Mouse (Mus musculus) stomach, postnatal 0 days (tissue): ENCODE measurements at regions not wholly inside any gene's neighbourhood (a gene's known extent, or its start where the extent isn't known, plus 50 kb on each side); places are given as distances from the start of the nearest gene placed in this dataset.

Experiments used
- CTCF ChIP-seq: IDR thresholded peaks from 2 replicates; pipeline ENCODE4 v1.5.1; 2016; ENCODE audit warnings: antibody characterized with exemption, low read depth, mild to moderate bottlenecking, moderate library complexity
- EP300 ChIP-seq: optimal IDR thresholded peaks from 2 replicates; pipeline ENCODE3; 2016; ENCODE audit warnings: antibody characterized with exemption

DNA sequence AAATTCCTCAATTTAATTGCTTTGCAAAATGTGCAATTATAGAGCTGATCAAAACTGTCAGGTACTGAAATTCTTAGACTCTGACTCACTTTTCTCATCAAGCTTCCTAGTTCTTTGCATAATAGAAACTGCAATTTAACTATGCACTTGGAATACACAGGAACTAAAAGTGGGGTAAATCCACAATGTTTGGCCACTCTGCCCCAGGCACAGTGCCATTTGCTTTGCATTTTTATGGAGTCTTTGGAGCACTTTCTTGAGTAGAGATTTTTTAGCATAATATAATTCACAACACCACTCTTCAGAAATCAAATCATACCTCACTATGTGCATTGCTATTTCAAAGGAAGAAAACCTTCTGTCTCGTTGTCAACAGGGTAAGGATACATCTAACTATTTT, 414.5 kb upstream of the A730009L09Rik start:
- no peak for TF ChIP-seq CTCF
- no peak for TF ChIP-seq EP300
